Mouse (Mus musculus) induced T-regulatory cell, adult 2 months (primary cell): ENCODE data around the gene Cdc42ep4.

Experiments used
- DNase-seq: peaks from one replicate; pipeline ENCODE4 v3.0.0-alpha.2; 2012; ENCODE audit warnings: low read depth

The Cdc42ep4 gene

DNA sequence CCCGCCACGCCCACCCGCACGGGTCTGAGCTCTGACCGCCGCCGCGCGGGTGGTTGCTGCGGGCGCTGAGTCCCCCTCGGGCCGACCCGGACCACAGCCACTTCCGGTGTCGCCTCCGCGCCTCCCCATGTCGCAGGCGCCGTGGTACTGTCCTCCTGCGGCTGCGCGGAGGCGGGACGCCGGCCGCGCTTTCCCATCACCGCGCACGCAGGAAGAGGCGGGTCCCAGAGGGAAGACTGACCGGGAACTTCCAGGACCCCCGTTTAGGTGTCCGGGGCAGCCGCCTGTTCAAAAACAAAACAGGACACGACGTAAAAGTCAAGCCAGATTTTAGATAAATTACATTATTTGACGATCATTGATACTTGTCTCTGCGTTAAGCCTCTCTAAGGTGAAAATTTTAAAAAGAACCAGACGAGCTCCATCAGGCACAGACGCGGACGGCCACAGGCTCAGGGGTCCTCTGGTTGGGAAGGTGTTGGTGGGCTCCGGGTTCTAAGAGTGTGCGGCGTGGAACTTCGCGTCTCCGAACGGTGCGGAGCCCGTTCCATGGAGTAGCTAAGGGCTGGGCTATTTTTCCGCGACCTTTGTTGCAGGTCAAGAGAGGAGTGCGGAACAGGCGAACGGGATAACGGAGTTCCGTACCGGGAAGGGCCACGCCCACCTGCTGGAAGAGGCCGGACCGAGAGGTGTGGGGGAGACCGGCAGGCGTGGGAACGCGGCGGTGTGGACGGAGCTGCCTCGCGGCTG, 67.5 kb downstream of the Cdc42ep4 start, which contains the start of the genes Fam104a and D11Wsu47e:
Gene Fam104a, minus strand, starts transcription at position 199 of the 750 bp plus-strand sequence.
Gene D11Wsu47e, plus strand, starts transcription at position 456 of the 750 bp plus-strand sequence.
- peak; percentile 95 for DNase-seq

- no peak for DNase-seq
Observed at GRCm38 (mm10) chr11:113683627-113683956, 68.1 kb downstream of the Cdc42ep4 start.

DNA sequence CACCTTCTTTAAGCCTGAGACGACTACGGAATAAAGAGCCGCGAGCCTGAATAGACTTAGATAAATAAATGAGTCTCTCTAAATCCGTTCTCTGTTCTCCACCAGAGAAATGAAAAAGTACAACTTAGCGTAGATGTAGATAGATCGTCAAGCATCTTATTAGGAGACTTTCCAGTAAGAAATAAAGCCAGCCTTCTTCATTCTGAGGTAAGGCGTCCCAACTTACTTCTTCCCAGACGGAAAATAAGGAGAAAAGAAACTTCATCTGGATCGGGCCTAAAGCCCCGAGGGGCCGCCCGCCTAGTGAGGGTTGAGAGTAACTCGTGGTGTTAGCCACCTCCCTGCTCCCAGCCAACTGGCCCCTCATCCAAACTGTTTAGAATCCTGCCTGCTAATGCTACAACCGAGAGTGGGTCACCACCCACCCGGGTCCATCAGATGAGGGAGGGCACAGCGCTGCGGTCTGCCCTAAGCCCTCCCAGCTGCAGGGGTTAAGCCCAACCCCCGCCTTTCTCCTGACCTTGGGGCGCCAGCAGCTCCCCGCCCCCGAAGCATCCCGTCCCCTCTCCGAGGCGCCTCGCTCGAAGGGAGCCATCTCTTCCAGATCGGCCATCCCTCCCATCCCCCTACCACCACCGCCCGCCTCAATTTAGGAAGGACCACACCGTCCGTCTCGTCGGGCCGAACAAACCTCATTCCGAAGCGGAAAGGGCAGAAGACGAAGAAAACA, 68.6 kb downstream of the Cdc42ep4 start:
- DNase-seq = peak; percentile 69

DNA sequence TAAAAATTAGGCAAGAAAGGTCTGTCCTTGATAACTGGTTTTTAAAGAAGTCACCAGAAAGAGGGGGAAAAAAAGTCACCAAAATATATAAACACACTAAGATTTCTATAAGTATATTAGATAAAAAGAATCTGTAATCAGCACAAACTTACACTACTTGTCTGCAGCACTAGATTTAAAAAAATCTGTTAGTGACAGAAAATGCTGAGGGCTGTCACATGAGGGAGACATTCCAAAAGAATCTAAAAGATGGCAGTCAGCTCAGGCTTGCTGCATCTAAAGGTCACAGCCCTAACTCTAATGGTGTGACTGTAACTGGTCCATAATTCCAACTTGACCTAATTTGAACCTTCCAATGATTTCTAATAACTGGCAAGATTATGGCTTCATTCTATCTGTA, 69.7 kb downstream of the Cdc42ep4 start:
- no peak for DNase-seq

GRCm38 (mm10) chr11:113680954-113681353, 70.7 kb downstream of the Cdc42ep4 start:
- DNase-seq = no peak

DNA sequence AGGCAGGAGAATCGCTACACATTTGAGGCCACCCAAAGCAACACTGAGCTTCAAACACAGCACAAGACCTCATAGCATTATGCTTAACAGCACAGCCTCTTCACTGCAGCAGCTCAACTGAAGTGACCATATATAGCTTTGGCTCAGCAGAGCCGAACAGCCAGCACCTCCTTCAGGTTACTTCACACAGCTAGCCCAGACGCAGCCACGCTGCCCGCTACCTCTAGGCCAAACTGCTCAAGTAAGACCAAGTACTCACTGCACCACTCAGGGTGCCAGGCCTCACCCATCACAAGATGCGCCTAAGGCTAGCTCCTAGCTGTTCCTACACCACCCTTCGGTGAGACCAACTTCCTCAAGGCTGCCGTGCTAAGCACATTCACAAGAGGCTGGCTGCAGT, 73.3 kb downstream of the Cdc42ep4 start:
- no peak for DNase-seq

DNA sequence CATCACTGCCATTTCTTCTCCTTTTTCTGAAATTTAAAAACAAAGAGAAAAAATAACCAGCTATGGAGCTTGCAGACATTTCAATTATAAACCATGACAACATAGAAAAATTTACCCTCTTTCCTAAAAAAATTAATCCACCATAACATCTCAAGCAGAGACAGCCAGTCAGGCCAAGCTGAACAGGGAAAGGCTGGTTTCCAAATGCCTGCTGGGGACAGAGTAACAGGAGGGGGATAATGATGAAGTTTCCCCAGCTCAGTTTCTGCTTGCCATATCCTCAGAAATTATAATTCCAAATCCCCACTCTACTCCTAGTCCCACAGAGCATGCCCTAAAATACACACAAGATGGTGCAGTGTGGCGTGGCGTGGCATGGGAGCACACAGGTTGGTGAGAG, 74.3 kb downstream of the Cdc42ep4 start:
- DNase-seq = no peak
